Mouse (Mus musculus) lung, postnatal 0 days (tissue): ENCODE measurements at regions not wholly inside any gene's neighbourhood (a gene's known extent, or its start where the extent isn't known, plus 50 kb on each side); places are given as distances from the start of the nearest gene placed in this dataset.
"Not testable (repeated sequence)": the region's sequence is repeated elsewhere in the genome, so short reads cannot be mapped to it uniquely, and the experiment has no call there.

ENCODE experiments used
- CTCF ChIP-seq: IDR thresholded peaks from 2 replicates; pipeline ENCODE4 v1.5.1; 2016; ENCODE audit warnings: antibody characterized with exemption, mild to moderate bottlenecking
- EP300 ChIP-seq: IDR thresholded peaks from 2 replicates; pipeline ENCODE4 v1.6.1; 2016; ENCODE audit warnings: antibody characterized with exemption, mild to moderate bottlenecking, control low read depth

DNA sequence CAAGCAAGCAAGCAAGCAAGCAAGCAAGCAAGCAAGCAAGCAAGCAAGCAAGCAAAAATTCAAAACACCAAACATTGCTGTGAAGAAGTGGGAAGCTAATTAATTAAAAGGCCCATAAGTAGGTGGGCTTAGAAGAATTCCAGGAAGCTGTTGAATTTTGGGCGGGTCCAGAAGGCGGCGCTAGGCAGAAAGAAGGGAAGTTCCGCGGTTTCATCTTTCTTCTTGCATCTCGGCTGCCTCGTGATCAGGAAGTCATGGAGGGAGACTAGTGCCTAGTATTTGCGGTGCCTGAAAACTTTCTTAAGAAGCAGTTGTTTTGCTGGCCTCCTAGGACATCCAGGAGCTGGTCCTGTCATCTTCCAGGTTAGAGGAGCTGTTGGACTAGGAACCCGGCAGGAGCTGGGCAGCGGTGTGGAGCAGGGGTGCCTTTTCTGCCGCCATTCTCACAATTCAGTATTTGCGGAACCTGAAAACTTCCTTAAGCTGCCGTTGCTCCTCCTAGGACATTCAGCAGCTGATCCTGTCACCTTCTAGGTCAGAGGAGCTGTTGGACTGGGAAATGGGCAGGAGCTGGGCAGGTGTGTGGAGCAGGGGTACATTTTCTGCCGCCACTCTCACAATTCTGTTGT lies 113.6 kb downstream of the Zfp600 start:
- not testable (repeated sequence) for TF ChIP-seq CTCF, EP300
